Mouse (Mus musculus) lung, adult 10 weeks (tissue): ENCODE results near the gene Pxylp1. TPM values are rescaled to one million over a fixed set of nuclear protein-coding genes. Genes with fewer than 3 reads are reported as not detected.

Experiments
- polyA plus RNA-seq: library from polyadenylated mRNA; stranded (reverse); fragments of 350-450 nt; fragmentation: Illumina TruSeq; extraction: RNeasy Lipid Tissue Mini Kit (QIAGEN cat#74804); gene quantifications from one replicate; pipeline ENCODE4 v1.2.3, GENCODE M21; 2014; ENCODE audit warnings: low read depth, low replicate concordance; ENCODE audit not compliant: insufficient read depth

The Pxylp1 gene
- polyA plus RNA-seq: 6.2 TPM

GRCm38 (mm10) chr9:96892546-96892945 is at the start of gene Pxylp1:
Gene Pxylp1, minus strand, starts transcription at chr9:96892669.

Other genes starting within 250 kb of the Pxylp1 start
- gene Zbtb38, start 139.8 kb downstream of the Pxylp1 start, polyA plus RNA-seq: 9.3 TPM
- gene Spsb4, start 126.2 kb upstream of the Pxylp1 start, polyA plus RNA-seq: 0.31 TPM
- 25.5 TPM for gene Slc25a36, start 218.5 kb upstream of the Pxylp1 start, polyA plus RNA-seq